8 mouse cellular contexts compared by ENCODE assay signal in the genomic region with DNA sequence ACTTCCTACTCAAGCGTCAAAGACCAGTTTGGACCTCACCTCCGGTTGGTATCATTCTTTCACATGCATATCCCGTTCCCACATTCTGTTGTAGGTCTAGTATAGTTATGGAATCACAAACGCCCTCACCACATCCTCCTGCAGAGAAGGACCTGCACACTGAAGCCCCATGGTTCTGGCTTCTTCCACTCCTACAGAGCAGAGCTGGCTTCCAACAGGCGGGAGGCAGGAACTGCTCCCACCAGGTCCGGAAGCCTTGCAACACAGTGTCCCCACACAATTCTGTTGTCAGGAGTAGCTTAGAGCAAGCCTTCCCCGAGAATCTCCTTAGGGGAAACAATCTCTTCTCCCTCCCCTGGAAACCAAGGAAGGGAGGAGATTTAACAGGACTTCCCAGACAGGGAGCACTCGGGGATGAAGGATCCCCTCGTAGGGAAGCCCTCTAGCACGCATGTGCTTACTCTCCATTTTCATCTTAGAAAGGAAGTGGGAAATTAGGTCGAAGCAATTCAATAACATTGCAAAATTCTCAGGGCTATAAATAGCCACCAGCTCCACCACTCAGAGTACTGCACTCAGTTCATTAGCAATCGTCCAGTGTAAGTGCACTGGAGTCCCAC. TPM values are rescaled to one million over a fixed set of nuclear protein-coding genes. Genes with fewer than 3 reads are reported as not detected.
A peak's percentile ranks its signal among the peaks of the same experiment; 100 is the strongest.
DNase-seq lines count a peak whose midpoint lies in the region; ATAC-seq and TF ChIP-seq lines count a peak whose summit lies in the region.
"Had no signal": no experiment of that assay in that cellular context is flagged by ENCODE, and none has a peak within 500 bp of the region (broad histone marks: within the 10 kb centered on the region; RNA-seq: fewer than 3 reads in every experiment).

No protein-coding gene starts in this region.

- TF ChIP-seq CTCF in olfactory bulb, adult 2 months (IDR thresholded peaks at IDR 0.05; ENCODE audit: insufficient read depth, low read depth, low read length) = no peak

- H3K4me1 ChIP-seq in neural tube, embryonic 12.5 days = peaks cover 82% of the 10 kb centered on the region
- peaks cover 76% of the 10 kb centered on the region for H3K4me1 ChIP-seq in heart, embryonic 15.5 days (replicated peaks)
- H3K4me1 ChIP-seq in liver, embryonic 12.5 days = peaks cover 99% of the 10 kb centered on the region
- H3K4me1 ChIP-seq in olfactory bulb, adult 2 months (ENCODE audit: control insufficient read depth, insufficient read depth, low read length) = peaks cover 85% of the 10 kb centered on the region

- no peak for TF ChIP-seq POLR2A in olfactory bulb, adult 2 months (IDR thresholded peaks at IDR 0.05; ENCODE audit: insufficient read depth, low read depth, low read length)

- peak overlapping the region; percentile 1; the same call in 1 of the 2 replicates for H3K4me2 ChIP-seq in neural tube, embryonic 12.5 days (replicated peaks)
- peak overlapping the region; percentile 29; the same call in 1 of the 2 replicates for H3K4me2 ChIP-seq in heart, embryonic 15.5 days
- H3K4me2 ChIP-seq in liver, embryonic 12.5 days = peak overlapping the region; percentile 29
- H3K4me2 ChIP-seq: midbrain, embryonic 12.5 days had no signal

- no peak for ATAC-seq in neural tube, embryonic 12.5 days (ENCODE audit: low FRiP score, low read depth)
- peak; percentile 48 for ATAC-seq in common myeloid progenitor, adult 5-6 weeks (replicated peaks; ENCODE audit: low read depth, poor library complexity, severe bottlenecking)
- peak; percentile 32; the same call in 1 of the 2 replicates for ATAC-seq in heart, embryonic 15.5 days (replicated peaks; ENCODE audit: insufficient number of reproducible peaks, insufficient read depth, low FRiP score, low read depth)
- no peak for ATAC-seq in liver, embryonic 12.5 days

- H3K9me3 ChIP-seq in neural tube, embryonic 12.5 days = no peaks in the 10 kb centered on the region
- H3K9me3 ChIP-seq in heart, embryonic 15.5 days (replicated peaks) = no peaks in the 10 kb centered on the region
- no peaks in the 10 kb centered on the region for H3K9me3 ChIP-seq in liver, embryonic 12.5 days (replicated peaks)
- H3K9me3 ChIP-seq: midbrain, embryonic 12.5 days had no signal

- H3K27me3 ChIP-seq in neural tube, embryonic 12.5 days (replicated peaks) = peaks cover 9% of the 10 kb centered on the region; the same call in 1 of the 2 replicates
- no peaks in the 10 kb centered on the region for H3K27me3 ChIP-seq in heart, embryonic 15.5 days
- no peaks in the 10 kb centered on the region for H3K27me3 ChIP-seq in liver, embryonic 12.5 days (replicated peaks)

- DNase-seq in neural tube, embryonic 10.5 days (ENCODE audit: extremely low spot score, low spot score) = no peak
- no peak for DNase-seq in urinary bladder, adult 18-20 months (ENCODE audit: low spot score in 2 of 2)

- WGBS in neural tube, embryonic 12.5 days = 77% methylated on average over 12 of the region's 12 CpGs
- WGBS in heart, embryonic 15.5 days = 40% methylated on average over 12 of the region's 12 CpGs
- WGBS in liver, embryonic 12.5 days (ENCODE audit: insufficient replicate concordance) = 31% methylated on average over 12 of the region's 12 CpGs
- WGBS in olfactory bulb, adult 2 months = 13% methylated on average over 12 of the region's 12 CpGs

- H3K9ac ChIP-seq in neural tube, embryonic 12.5 days = no peak overlapping the region
- no peak overlapping the region for H3K9ac ChIP-seq in heart, embryonic 15.5 days
- no peak overlapping the region for H3K9ac ChIP-seq in liver, embryonic 12.5 days
- H3K9ac ChIP-seq: midbrain, embryonic 12.5 days had no signal

- no peak overlapping the region for H3K4me3 ChIP-seq in neural tube, embryonic 12.5 days
- no peak overlapping the region for H3K4me3 ChIP-seq in heart, embryonic 15.5 days
- no peak overlapping the region for H3K4me3 ChIP-seq in liver, embryonic 12.5 days
- peak overlapping the region; percentile 6; the same call in 1 of the 2 replicates for H3K4me3 ChIP-seq in olfactory bulb, adult 2 months (ENCODE audit: insufficient read depth, low read depth, low read length)
- H3K4me3 ChIP-seq: midbrain, embryonic 12.5 days had no signal

- no peak overlapping the region for H3K27ac ChIP-seq in neural tube, embryonic 12.5 days
- peak overlapping the region; percentile 78 for H3K27ac ChIP-seq in heart, embryonic 15.5 days
- H3K27ac ChIP-seq in liver, embryonic 12.5 days = peak overlapping the region; percentile 59; the same call in 1 of the 2 replicates
- H3K27ac ChIP-seq in olfactory bulb, adult 2 months (ENCODE audit: insufficient read depth, low read depth, low read length) = peak overlapping the region; percentile 73

- peaks cover 4% of the 10 kb centered on the region for H3K36me3 ChIP-seq in neural tube, embryonic 12.5 days
- H3K36me3 ChIP-seq in heart, embryonic 15.5 days = peaks cover 2% of the 10 kb centered on the region
- peaks cover 8% of the 10 kb centered on the region for H3K36me3 ChIP-seq in liver, embryonic 12.5 days

RNA-seq across cellular contexts. Expression of gene Elmo2, which starts 5.6 kb away (rescaled TPM):
- 84.4 and 87.0 TPM in 2 replicates for polyA plus RNA-seq in neural tube, embryonic 12.5 days (2016; fragmentation: Nextera tagmentation; extraction: Ambion mirVana)
- 17.4 and 29.7 TPM in 2 replicates for total RNA-seq in common myeloid progenitor, adult 5-6 weeks (2017)
- 33.8 and 49.5 TPM in 2 replicates for polyA plus RNA-seq in heart, embryonic 15.5 days (2015; fragmentation: Nextera tagmentation; extraction: Ambion mirVana)
- 20.5 and 21.7 TPM in 2 replicates for polyA plus RNA-seq in liver, embryonic 12.5 days (2016; fragmentation: Nextera tagmentation; extraction: Ambion mirVana)
- polyA plus RNA-seq in olfactory bulb, adult 2 months (2012; ENCODE audit: insufficient read depth, insufficient read length, low replicate concordance, missing spikeins) = 231 TPM in 1 of 2 replicates, not detected in the other

RNA-seq across cellular contexts. Expression of gene Slc35c2, which starts 33.0 kb away (rescaled TPM):
- polyA plus RNA-seq in neural tube, embryonic 12.5 days (2016; fragmentation: Nextera tagmentation; extraction: Ambion mirVana) = 52.9 and 59.9 TPM in 2 replicates
- 34.9 and 47.0 TPM in 2 replicates for total RNA-seq in common myeloid progenitor, adult 5-6 weeks (2017)
- polyA plus RNA-seq in heart, embryonic 15.5 days (2015; fragmentation: Nextera tagmentation; extraction: Ambion mirVana) = 32.1 and 45.7 TPM in 2 replicates
- 41.6 and 46.2 TPM in 2 replicates for polyA plus RNA-seq in liver, embryonic 12.5 days (2016; fragmentation: Nextera tagmentation; extraction: Ambion mirVana)
- not detected in 2 replicates for polyA plus RNA-seq in olfactory bulb, adult 2 months (2012; ENCODE audit: insufficient read depth, insufficient read length, low replicate concordance, missing spikeins)

RNA-seq across cellular contexts. Expression of gene Zfp663, which starts 47.9 kb away (rescaled TPM):
- polyA plus RNA-seq in neural tube, embryonic 12.5 days (2016; fragmentation: Nextera tagmentation; extraction: Ambion mirVana) = 5.4 and 6.3 TPM in 2 replicates
- total RNA-seq in common myeloid progenitor, adult 5-6 weeks (2017) = not detected in 2 replicates
- polyA plus RNA-seq in heart, embryonic 15.5 days (2015; fragmentation: Nextera tagmentation; extraction: Ambion mirVana) = 0.20 and 0.24 TPM in 2 replicates
- 0.14 TPM in 1 of 2 replicates, not detected in the other for polyA plus RNA-seq in liver, embryonic 12.5 days (2016; fragmentation: Nextera tagmentation; extraction: Ambion mirVana)
- not detected in 2 replicates for polyA plus RNA-seq in olfactory bulb, adult 2 months (2012; ENCODE audit: insufficient read depth, insufficient read length, low replicate concordance, missing spikeins)

Comparison
In these comparisons a context has a peak if more than half of its experiments do, and no peak if none do; other contexts are left out.
1. ATAC-seq: peak in common myeloid progenitor, adult 5-6 weeks (single experiment) and heart, embryonic 15.5 days (single experiment); none in neural tube, embryonic 12.5 days (single experiment) and liver, embryonic 12.5 days (single experiment).
2. RNA of gene Slc35c2, which starts 33.0 kb away (polyA plus RNA-seq): 52.9 to 59.9 TPM in neural tube, embryonic 12.5 days, 41.6 to 46.2 TPM in liver, embryonic 12.5 days and 32.1 to 45.7 TPM in heart, embryonic 15.5 days; not detected in olfactory bulb, adult 2 months; every median in the first group is over 10 times any median in the second.
3. Peak in every context shown above with its lines, with median percentiles within 50 percentile points of each other: H3K4me2 ChIP-seq.